Mouse (Mus musculus) liver, embryonic 15.5 days (tissue): ENCODE data around the gene Hspb6. TPM values are rescaled to one million over a fixed set of nuclear protein-coding genes. Genes with fewer than 3 reads are reported as not detected.

Experiments used
- ATAC-seq: fragments of 200-750 bp; cut with Nextera tagmentation; 2 replicates; pipeline ENCODE4 v1.8.0; 2017; ENCODE audit warnings: moderate number of reproducible peaks, mild to moderate bottlenecking, moderate library complexity; ENCODE audit not compliant: insufficient read depth
- H3K27ac ChIP-seq: fragments of 300-500 bp; sonication (generic); replicated peaks from 2 replicates; pipeline ENCODE4 v1.5.1; 2015; ENCODE audit warnings: mild to moderate bottlenecking, inconsistent platforms
- H3K27me3 ChIP-seq: fragments of 300-500 bp; sonication (generic); 2 replicates; pipeline ENCODE4 v1.6.1; 2015; ENCODE audit warnings: mild to moderate bottlenecking, inconsistent platforms
- H3K36me3 ChIP-seq: fragments of 300-500 bp; sonication (generic); replicated peaks from 2 replicates; pipeline ENCODE4 v1.6.1; 2015; ENCODE audit warnings: moderate library complexity, mild to moderate bottlenecking, inconsistent platforms
- H3K4me1 ChIP-seq: fragments of 300-500 bp; sonication (generic); replicated peaks from 2 replicates; pipeline ENCODE4 v1.6.1; 2015; ENCODE audit warnings: inconsistent platforms
- H3K4me2 ChIP-seq: fragments of 300-500 bp; sonication (generic); 2 replicates; pipeline ENCODE4 v1.6.1; 2015; ENCODE audit warnings: moderate library complexity, mild to moderate bottlenecking, inconsistent platforms
- H3K4me3 ChIP-seq: fragments of 300-500 bp; sonication (generic); replicated peaks from 2 replicates; pipeline ENCODE4 v1.5.1; 2015; ENCODE audit warnings: mild to moderate bottlenecking, inconsistent platforms
- H3K9ac ChIP-seq: fragments of 300-500 bp; sonication (generic); 2 replicates; pipeline ENCODE4 v1.6.1; 2015; ENCODE audit warnings: moderate library complexity, mild to moderate bottlenecking, inconsistent platforms
- H3K9me3 ChIP-seq: fragments of 300-500 bp; sonication (generic); replicated peaks from 2 replicates; pipeline ENCODE4 v1.6.1; 2016; ENCODE audit warnings: inconsistent platforms
- WGBS: fragments of 180-500 bp; shearing (Covaris S2); methylation state at CpG from one replicate; pipeline ENCODE4 v1.1.7; 2015; ENCODE audit warnings: mixed read lengths; ENCODE audit not compliant: insufficient replicate concordance; 5-methylcytosine and 5-hydroxymethylcytosine counted together
- polyA plus RNA-seq: library from polyadenylated mRNA; unstranded; fragments of >200 nt; fragmentation: Nextera tagmentation; extraction: Ambion mirVana; gene quantifications from 2 replicates; pipeline ENCODE4 v1.2.1, GENCODE M21; 2015

Gene Hspb6
- polyA plus RNA-seq, 1 experiment from 2014 or later, result 5.3 TPM

DNA sequence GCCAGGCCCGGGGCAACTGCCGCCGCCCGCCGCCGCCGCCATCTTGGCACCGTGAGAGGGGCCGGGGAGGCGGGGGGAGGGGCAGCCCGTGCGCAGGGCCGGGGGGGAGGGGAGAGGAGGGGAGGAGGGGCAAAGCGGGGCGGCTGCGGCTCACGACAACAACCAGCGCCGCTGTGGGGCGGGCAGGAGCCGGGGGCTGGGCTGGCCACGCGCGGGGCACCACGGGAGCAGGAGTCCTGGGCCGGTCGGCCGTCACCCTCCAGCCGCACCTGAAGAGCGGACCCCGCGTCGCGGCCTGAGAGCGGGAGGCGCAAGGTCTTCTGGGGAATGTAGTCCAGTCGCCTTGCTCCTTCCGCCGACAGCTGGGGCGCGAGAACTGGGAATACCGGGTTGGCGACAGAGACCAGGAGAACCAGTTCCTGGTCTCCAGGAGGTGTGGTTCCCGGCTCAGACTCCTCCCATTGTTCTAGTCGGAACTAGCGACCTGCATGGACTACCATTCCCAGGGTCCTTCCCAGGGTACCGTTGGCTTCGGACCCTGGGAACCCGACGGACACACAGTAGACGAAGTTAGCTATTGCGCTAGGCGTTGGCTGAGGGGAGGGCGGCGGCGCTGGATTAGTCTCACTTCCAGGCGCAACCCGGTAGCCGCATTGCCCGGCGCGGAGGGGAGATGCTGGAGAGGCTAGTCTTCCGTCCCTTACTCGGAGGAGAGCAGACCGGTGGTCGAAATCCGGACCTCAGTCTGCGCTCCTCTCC lies 36.9 kb downstream of the Hspb6 start, which contains the start of gene Kmt2b:
Gene Kmt2b (minus strand): TSS at position 51 of the 759 bp plus-strand sequence.
- under 1% methylated on average over 67 of the region's 68 CpGs for WGBS
- Histone ChIP-seq H3K27ac (peak within 1 kb of the TSS; percentile 93), H3K9me3 (no peaks in the 10 kb centered on the region), H3K4me3 (peak within 1 kb of the TSS; percentile 96), H3K36me3 (peaks cover 31% of the 10 kb centered on the region), H3K9ac (peak within 1 kb of the TSS; percentile 99), H3K27me3 (peaks cover 3% of the 10 kb centered on the region; the same call in 1 of the 2 replicates), H3K4me2 (peak within 1 kb of the TSS; percentile 92), H3K4me1 (peaks cover 54% of the 10 kb centered on the region)
- ATAC-seq, result peak; percentile 94

DNA sequence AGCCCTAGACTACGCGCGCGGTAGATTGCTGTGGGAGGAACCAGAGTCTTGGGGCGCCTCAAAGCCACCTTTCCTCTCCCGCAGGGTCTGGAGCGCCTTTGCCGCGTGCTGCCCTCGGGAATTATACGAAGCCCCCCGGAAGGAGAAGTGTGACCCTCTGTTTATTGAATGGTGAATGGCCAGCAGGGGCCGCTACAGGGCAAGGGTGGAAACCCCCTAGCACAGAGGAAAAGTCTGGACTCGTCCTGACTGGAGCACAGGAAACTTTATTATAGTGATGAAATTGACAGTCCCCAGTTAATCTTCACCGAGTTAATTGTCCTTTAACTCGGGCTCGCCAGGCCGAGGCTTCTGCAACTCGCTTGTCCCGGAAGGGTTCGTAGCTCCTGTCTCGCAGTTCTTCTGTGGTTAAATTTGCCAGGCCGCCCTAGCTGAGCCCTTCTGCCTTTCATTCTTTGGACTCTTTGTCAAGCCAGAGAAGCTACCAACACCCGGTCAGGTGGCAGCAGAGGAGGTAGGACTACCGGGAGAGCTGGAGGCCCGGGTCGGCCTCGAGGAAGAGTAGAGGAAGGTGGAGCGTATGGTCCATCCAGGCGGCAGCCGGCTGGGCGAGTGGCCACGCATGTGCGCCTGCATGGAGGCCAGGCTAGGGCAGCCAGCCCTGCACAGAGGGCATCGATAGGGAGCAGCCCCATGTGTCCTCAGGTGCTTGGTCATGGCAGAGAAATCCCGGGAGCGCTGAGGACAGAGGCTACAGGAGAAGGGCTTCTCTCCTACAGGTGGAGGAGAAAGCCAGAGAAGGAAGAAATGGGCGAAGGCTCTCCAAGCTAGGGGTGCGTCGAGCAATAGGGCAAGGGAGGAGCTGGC lies 37.7 kb downstream of the Hspb6 start:
- Histone ChIP-seq H3K4me1 (peaks cover 62% of the 10 kb centered on the region), H3K9ac (peak overlapping the region; percentile 99), H3K27ac (peak overlapping the region; percentile 93), H3K36me3 (peaks cover 23% of the 10 kb centered on the region), H3K27me3 (peaks cover 8% of the 10 kb centered on the region), H3K4me2 (peak overlapping the region; percentile 92), H3K9me3 (no peaks in the 10 kb centered on the region), H3K4me3 (peak overlapping the region; percentile 96)
- ATAC-seq, result peak; percentile 28
- 28% methylated on average over 40 of the region's 40 CpGs for WGBS

DNA sequence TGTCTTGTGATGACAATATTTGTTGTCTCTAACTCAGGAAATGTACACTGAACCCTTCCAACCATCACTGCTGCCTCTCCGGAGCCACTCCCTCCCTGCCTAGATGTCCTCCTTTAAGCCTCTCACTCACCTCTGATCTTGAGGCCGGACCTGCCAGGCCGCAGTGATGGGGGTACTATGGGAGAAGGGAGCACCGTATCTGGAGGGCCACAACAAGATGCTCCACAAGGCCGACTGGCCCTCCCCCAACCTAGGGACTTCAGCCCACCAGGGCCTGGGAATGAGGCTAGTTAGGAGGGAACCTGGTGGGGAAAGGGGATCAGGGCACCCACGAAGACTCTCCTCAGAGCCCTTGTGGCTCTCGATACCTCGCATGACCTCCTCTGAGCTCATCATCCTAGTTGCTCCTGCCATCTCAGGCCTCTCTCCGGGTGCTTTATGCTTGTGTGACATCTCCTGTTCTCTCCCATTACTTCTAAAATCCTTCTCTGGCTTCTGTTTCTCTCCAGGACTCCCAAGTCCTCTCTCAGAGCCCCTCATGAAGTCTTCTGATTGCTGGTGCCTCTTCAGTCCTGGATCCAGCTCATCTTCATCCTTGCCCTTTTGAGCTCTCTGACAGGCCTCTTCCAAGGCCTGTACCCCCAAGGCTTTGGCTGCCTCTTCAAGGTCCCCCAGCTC lies 39.1 kb downstream of the Hspb6 start:
- Histone ChIP-seq H3K27me3 (peaks cover 20% of the 10 kb centered on the region), H3K4me1 (peaks cover 63% of the 10 kb centered on the region), H3K4me3 (no peak overlapping the region), H3K4me2 (no peak overlapping the region), H3K36me3 (peaks cover 9% of the 10 kb centered on the region), H3K9ac (no peak overlapping the region), H3K27ac (no peak overlapping the region), H3K9me3 (no peaks in the 10 kb centered on the region)
- WGBS, result 77% methylated on average over 9 of the region's 9 CpGs
- ATAC-seq, result no peak

DNA sequence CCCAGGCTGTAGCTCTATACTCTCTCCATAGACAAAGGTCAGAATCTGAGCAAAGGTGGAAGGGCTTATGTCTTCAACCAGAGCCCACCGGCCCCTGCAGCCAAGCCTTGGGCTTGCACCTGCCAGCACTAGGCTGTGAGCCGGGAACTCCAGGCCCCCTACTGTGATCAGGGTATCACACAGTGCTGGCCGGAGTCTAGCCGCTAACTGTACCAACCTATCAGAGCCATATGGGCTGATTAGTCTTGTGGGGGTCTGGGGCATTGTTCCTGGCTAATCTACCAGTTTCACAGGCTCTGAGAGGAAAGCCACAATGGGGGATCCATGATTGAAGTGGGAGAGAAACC lies 39.6 kb downstream of the Hspb6 start:
- Histone ChIP-seq H3K9me3 (no peaks in the 10 kb centered on the region), H3K27ac (no peak overlapping the region), H3K36me3 (peaks cover 3% of the 10 kb centered on the region), H3K27me3 (peaks cover 20% of the 10 kb centered on the region), H3K9ac (no peak overlapping the region), H3K4me2 (no peak overlapping the region), H3K4me3 (no peak overlapping the region), H3K4me1 (peaks cover 58% of the 10 kb centered on the region)
- no peak for ATAC-seq
- WGBS, result 78% methylated on average over 4 of the region's 4 CpGs

DNA sequence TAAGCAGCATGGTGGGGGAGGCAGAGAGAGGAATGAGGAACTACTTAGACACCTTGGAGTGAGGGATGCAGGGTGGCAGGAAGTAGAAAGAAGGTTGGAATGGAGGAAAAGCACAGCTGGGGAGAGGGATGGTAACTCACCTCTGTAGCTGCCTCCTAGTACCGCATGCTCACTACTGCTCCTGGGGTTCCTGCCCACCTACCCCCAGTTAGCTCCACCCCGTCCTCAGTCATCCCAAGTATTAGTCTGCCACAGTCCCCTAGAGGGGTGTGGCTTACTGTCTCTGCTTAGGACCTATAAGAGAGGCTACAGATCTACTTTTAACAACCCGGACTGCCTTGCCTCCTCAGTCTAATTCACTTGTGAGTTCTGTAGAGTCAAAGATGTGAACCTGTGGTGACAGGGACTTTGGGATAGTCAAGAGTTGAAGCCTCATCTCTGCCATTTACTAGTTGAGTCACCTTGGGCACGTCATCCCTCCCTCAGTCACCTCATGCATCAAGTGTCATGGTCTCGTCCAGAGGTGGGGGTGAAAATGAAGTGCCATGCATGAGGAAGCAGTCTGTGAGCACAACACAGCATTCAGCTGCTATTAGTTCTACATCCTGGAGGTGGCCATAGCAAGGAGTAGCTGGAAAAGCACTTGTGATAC lies 40.9 kb downstream of the Hspb6 start:
- peaks cover 23% of the 10 kb centered on the region for H3K27me3 ChIP-seq
- ATAC-seq, result no peak
- no peaks in the 10 kb centered on the region for H3K36me3 ChIP-seq
- H3K4me3 ChIP-seq, result no peak overlapping the region
- 43% methylated on average over 5 of the region's 5 CpGs for WGBS
- no peaks in the 10 kb centered on the region for H3K9me3 ChIP-seq
- H3K4me2 ChIP-seq, result no peak overlapping the region
- peaks cover 45% of the 10 kb centered on the region for H3K4me1 ChIP-seq
- no peak overlapping the region for H3K27ac ChIP-seq
- H3K9ac ChIP-seq, result no peak overlapping the region

DNA sequence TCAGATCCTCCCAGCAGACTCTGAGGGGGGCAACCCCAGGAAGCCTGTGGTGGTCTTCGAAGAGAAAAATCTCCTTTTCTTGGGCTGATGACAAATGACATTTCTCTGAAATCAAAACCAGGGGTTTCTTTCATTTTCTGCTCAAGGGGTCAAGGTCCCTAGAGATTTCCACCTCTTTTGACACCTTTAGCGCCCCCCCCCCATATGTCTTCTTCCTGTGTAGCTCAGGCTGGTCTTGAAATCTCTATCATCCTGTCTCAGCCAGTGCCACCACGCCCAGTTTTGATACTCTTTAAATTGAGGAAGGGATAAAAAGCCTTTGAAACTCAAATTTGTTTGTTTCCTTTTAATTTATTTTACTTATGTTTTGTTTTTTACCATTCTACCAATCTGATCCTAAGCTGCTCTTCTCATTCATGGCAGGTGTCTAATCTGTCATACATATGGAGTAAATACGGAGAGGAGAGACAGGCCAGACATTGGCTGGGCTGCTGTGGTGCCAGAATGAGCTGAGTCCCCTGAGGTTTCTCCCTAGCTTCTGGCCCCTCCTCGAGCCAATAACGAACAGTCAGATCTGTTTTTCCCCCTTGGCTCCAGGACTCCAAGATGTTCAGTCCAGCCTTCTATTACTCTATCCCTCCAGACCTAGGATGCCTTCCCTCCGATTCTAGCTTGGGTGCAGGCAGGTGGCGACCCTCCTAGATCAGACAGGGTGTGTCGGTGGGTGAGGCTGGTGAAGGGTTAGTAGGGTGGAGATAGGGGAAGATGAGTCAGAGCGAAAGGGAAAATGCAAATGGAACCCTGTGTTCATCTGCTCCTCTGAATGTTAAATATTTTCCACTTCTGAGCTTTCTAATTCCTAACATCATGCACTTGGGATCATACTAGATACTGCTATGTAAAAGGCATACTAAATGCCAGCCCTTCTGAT lies 41.9 kb downstream of the Hspb6 start:
- ATAC-seq, result no peak
- no peak overlapping the region for H3K4me3 ChIP-seq
- WGBS, result 47% methylated on average over 10 of the region's 10 CpGs
- H3K27ac ChIP-seq, result no peak overlapping the region
- H3K36me3 ChIP-seq, result no peaks in the 10 kb centered on the region
- no peak overlapping the region for H3K4me2 ChIP-seq
- H3K9ac ChIP-seq, result no peak overlapping the region
- peaks cover 23% of the 10 kb centered on the region for H3K27me3 ChIP-seq
- peaks cover 45% of the 10 kb centered on the region for H3K4me1 ChIP-seq
- no peaks in the 10 kb centered on the region for H3K9me3 ChIP-seq

DNA sequence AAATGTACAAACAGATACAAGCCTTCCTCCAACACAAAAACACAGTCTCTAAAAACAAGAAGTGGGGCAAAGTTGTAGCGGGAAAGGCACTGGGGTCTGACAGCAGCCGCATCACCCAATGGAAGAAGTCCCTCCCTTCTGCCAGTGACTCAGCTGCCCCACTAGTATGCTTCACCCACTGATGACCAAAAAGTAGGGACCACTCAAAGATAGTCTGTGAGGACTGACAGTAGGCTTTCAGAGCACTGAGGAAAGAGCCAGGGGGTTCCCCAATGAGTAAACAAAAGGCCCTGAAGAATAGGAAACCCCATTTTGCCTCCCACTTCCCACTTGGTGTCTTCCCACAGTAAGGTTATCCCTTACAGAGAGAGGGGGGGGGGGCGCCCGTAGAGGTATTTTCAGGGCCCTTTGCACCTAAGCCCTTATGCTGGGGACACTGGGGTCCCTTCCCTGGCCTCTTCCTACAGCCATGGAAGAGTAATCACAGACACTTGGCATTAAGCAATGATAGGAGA lies 42.6 kb downstream of the Hspb6 start:
- no peak overlapping the region for H3K9ac ChIP-seq
- no peak overlapping the region for H3K4me3 ChIP-seq
- H3K4me2 ChIP-seq, result no peak overlapping the region
- no peaks in the 10 kb centered on the region for H3K36me3 ChIP-seq
- peaks cover 23% of the 10 kb centered on the region for H3K27me3 ChIP-seq
- 33% methylated on average over 4 of the region's 4 CpGs for WGBS
- H3K9me3 ChIP-seq, result no peaks in the 10 kb centered on the region
- ATAC-seq, result no peak
- peaks cover 41% of the 10 kb centered on the region for H3K4me1 ChIP-seq
- no peak overlapping the region for H3K27ac ChIP-seq

- Histone ChIP-seq H3K27ac (no peak overlapping the region), H3K36me3 (no peaks in the 10 kb centered on the region), H3K4me2 (no peak overlapping the region), H3K4me3 (no peak overlapping the region), H3K4me1 (peaks cover 35% of the 10 kb centered on the region), H3K27me3 (peaks cover 23% of the 10 kb centered on the region), H3K9me3 (no peaks in the 10 kb centered on the region), H3K9ac (no peak overlapping the region)
- 69% methylated on average over 5 of the region's 5 CpGs for WGBS
- no peak for ATAC-seq
Observed at GRCm38 (mm10) chr7:30596093-30596492, 44.1 kb downstream of the Hspb6 start.

DNA sequence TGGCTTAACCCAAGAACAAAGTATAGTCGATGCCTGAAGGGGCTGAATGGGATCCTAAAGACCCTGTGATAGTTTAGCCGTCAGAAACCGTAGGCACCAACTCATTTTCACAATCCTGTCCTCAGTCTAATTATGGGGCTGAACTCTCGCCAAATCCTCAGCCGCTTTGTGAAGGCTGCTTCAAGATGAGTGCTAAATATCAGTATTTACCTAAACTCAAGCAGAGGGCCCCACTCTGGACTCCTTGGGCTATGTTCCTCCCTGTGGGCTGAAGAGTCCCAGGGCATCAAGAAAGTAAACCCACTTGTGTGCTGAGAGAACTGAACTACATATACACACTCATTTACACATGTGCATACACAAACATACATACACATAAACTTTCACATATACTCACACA lies 44.8 kb downstream of the Hspb6 start:
- Histone ChIP-seq H3K4me1 (peaks cover 33% of the 10 kb centered on the region), H3K36me3 (no peaks in the 10 kb centered on the region), H3K27ac (no peak overlapping the region), H3K4me2 (no peak overlapping the region), H3K4me3 (no peak overlapping the region), H3K27me3 (peaks cover 23% of the 10 kb centered on the region), H3K9me3 (no peaks in the 10 kb centered on the region), H3K9ac (no peak overlapping the region)
- no peak for ATAC-seq
- WGBS, result 56% methylated on average over 5 of the region's 5 CpGs

DNA sequence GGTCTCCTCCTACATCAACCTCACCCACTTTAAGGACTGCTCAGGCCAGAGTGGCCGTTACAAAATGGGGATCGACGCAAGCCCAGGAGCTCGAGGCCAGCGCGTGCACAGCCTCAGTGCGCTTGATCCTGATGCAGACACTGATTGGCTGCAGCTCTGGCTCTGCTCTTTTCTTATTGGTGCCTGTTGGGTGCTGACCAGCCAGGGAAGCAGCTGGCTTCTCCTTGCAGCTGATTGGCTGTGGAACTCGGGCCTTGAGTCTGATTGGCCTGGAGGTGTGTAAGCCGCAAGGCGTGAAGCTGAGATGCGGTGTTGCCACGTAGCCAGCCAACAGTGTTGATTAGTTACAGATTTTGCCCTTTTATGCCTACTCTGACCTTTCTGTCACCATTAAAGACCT lies 46.8 kb downstream of the Hspb6 start, which contains the start of gene Zbtb32:
Gene Zbtb32 (minus strand): TSS at position 124 of the 400 bp plus-strand sequence.
- no peak within 1 kb of the TSS for H3K9ac ChIP-seq
- 87% methylated on average over 12 of the region's 12 CpGs for WGBS
- no peaks in the 10 kb centered on the region for H3K9me3 ChIP-seq
- no peak for ATAC-seq
- H3K4me2 ChIP-seq, result peak within 1 kb of the TSS; percentile 49
- H3K27me3 ChIP-seq, result peaks cover 20% of the 10 kb centered on the region; the same call in 1 of the 2 replicates
- peaks cover 23% of the 10 kb centered on the region for H3K4me1 ChIP-seq
- H3K36me3 ChIP-seq, result no peaks in the 10 kb centered on the region
- no peak within 1 kb of the TSS for H3K4me3 ChIP-seq
- no peak within 1 kb of the TSS for H3K27ac ChIP-seq
